Mouse (Mus musculus) limb, embryonic 11.5 days (tissue): Measurements from ENCODE around the gene Glyat. TPM values are rescaled to one million over a fixed set of nuclear protein-coding genes. Genes with fewer than 3 reads are reported as not detected.
"Not testable (repeated sequence)": the region's sequence is repeated elsewhere in the genome, so short reads cannot be mapped to it uniquely, and the experiment has no call there.

Source experiments
- ATAC-seq: fragments of 200-750 bp; cut with Nextera tagmentation; 2 replicates; pipeline ENCODE4 v1.8.0; 2017; ENCODE audit warnings: low read depth; ENCODE audit not compliant: insufficient number of reproducible peaks, low FRiP score, low TSS enrichment
- DNase-seq: peaks from one replicate; pipeline ENCODE4 v3.0.0-alpha.2; 2015; ENCODE audit warnings: low spot score
- H3K27ac ChIP-seq: fragments of 300-500 bp; sonication (generic); replicated peaks from 2 replicates; pipeline ENCODE4 v1.5.1; 2014; ENCODE audit warnings: low read depth, mild to moderate bottlenecking, low read length
- H3K27me3 ChIP-seq: fragments of 300-500 bp; sonication (generic); 2 replicates; pipeline ENCODE4 v1.6.1; 2014; ENCODE audit warnings: mild to moderate bottlenecking, low read length, mixed read lengths; ENCODE audit not compliant: control insufficient read depth, insufficient read depth
- H3K36me3 ChIP-seq: fragments of 300-500 bp; sonication (generic); 2 replicates; pipeline ENCODE4 v1.6.1; 2014; ENCODE audit warnings: mild to moderate bottlenecking, low read length, moderate library complexity, mixed read lengths; ENCODE audit not compliant: control insufficient read depth, insufficient read depth
- H3K4me1 ChIP-seq: fragments of 300-500 bp; sonication (generic); 2 replicates; pipeline ENCODE4 v1.6.1; 2014; ENCODE audit warnings: low read length, mixed read lengths; ENCODE audit not compliant: control insufficient read depth, insufficient read depth
- H3K4me2 ChIP-seq: fragments of 300-500 bp; sonication (generic); 2 replicates; pipeline ENCODE4 v1.6.1; 2014; ENCODE audit warnings: low read depth, mild to moderate bottlenecking, moderate library complexity; ENCODE audit not compliant: severe bottlenecking
- H3K4me3 ChIP-seq: fragments of 300-500 bp; sonication (generic); 2 replicates; pipeline ENCODE4 v1.5.1; 2014; ENCODE audit warnings: low read depth, low read length
- H3K9ac ChIP-seq: fragments of 300-500 bp; sonication (generic); 2 replicates; pipeline ENCODE4 v1.6.1; 2014; ENCODE audit warnings: mild to moderate bottlenecking, low read length
- H3K9me3 ChIP-seq: fragments of 300-500 bp; sonication (generic); 2 replicates; pipeline ENCODE4 v1.6.1; 2016; ENCODE audit warnings: low read length; ENCODE audit not compliant: control insufficient read depth
- WGBS: fragments of 180-500 bp; shearing (Covaris S2); extraction: QIAGEN DNeasy Blood & Tissue Kit; methylation state at CpG from one replicate; pipeline ENCODE4 v1.1.7; 2014; 5-methylcytosine and 5-hydroxymethylcytosine counted together
- polyA plus RNA-seq: library from polyadenylated mRNA; unstranded; fragments of >200 nt; fragmentation: Nextera tagmentation; extraction: Ambion mirVana; gene quantifications from 2 replicates; pipeline ENCODE4 v1.2.1, GENCODE M21; 2014

Glyat gene
- polyA plus RNA-seq, 1 experiment from 2014 or later = not detected

DNA sequence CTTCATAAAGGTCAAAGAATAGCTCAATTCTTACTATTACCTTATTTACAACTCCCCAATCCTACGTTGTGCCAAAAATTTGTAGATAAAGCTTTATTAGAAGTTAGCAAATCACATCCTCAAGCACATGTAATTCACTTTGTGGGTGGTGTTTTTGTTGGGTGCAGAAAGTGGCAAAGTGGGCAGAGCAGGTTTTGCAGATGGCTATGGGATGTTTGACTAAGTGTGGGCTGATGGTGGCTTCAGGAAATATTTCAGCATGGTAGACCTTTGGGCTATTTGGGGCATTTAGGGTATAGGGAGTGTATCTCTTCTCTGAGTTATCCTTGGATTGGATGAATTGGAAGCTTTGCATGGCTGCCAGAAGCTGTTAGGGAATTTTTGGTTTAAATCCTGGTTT is 33.0 kb downstream of the Glyat start:
- H3K9ac ChIP-seq = no peak overlapping the region
- no peaks in the 10 kb centered on the region for H3K36me3 ChIP-seq
- no peaks in the 10 kb centered on the region for H3K27me3 ChIP-seq
- DNase-seq (no peak), ATAC-seq (no peak)
- H3K4me2 ChIP-seq = no peak overlapping the region
- no peak overlapping the region for H3K4me3 ChIP-seq
- H3K27ac ChIP-seq = no peak overlapping the region
- 77% methylated on average over 1 of the region's 1 CpGs for WGBS
- H3K4me1 ChIP-seq = no peaks in the 10 kb centered on the region
- H3K9me3 ChIP-seq = no peaks in the 10 kb centered on the region; the same call in 1 of the 2 replicates

DNA sequence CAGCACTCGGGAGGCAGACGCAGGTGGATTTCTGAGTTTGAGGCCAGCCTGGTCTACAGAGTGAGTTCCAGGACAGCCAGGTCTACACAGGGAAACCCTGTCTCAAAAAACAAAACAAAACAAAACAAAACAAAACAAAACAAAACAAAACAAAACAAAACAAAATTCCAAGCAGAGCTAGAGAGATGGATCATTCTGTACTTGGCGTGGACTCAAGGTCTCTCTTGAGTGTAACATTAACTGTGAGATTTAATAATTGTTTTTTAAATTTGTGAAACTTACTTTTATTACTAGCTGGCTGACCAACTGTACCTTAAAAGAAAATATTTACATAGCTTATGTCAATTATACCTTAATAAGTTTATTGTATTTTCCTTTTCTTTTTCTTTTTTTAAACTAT is 35.5 kb downstream of the Glyat start:
- H3K4me3 ChIP-seq, H3K4me2 ChIP-seq, H3K27ac ChIP-seq, DNase-seq, ATAC-seq, H3K4me1 ChIP-seq, H3K36me3 ChIP-seq, H3K9ac ChIP-seq, H3K9me3 ChIP-seq, H3K27me3 ChIP-seq: not testable (repeated sequence)
- WGBS = 96% methylated on average over 3 of the region's 3 CpGs

DNA sequence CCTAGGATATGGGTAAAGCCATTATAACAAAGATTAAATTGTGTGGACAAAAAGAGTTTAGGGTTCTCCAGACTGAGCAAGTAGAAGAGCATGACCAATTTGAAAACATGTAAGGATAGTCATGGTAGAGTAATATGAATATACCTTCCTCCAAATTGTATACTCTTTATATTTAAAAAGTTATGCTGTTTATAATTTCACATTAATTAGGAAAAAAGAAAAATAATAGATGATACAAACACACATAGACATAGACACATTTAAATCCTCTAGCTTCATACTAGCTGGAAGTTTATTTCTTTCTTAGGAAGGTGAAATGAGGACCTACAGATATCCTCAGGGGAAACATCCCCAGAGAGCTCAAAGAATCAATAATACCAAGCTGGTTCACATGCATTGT is 37.0 kb downstream of the Glyat start, which contains the start of gene Olfr1442:
Gene Olfr1442, plus strand, starts transcription at position 301 of the 400 bp plus-strand sequence.
- H3K36me3 ChIP-seq = no peaks in the 10 kb centered on the region
- H3K4me3 ChIP-seq = no peak within 1 kb of the TSS
- no peak within 1 kb of the TSS for H3K9ac ChIP-seq

DNA sequence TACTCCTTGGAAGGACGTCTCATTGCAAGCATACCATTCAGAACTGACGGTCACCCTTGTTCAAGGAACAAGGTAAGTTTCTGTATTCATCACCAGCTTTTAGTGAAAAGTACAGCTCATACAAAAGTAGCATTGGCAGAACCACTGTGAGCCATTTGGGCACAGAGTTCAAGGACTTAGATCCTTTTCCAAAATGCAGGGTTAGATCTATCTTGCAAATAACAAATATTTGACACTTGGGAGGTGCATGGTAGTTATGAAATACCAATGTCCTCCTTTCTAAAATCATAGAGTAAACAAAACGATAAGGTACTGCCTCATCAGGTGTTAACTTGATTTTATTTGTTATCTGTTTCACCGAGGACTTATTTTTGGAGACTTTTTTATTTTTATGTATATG is 37.9 kb downstream of the Glyat start:
- WGBS = 81% methylated on average over 4 of the region's 4 CpGs
- H3K27me3 ChIP-seq = no peaks in the 10 kb centered on the region
- no peaks in the 10 kb centered on the region for H3K4me1 ChIP-seq
- H3K9ac ChIP-seq = no peak overlapping the region
- DNase-seq (no peak), ATAC-seq (no peak)
- H3K36me3 ChIP-seq = no peaks in the 10 kb centered on the region
- H3K4me3 ChIP-seq = no peak overlapping the region
- H3K27ac ChIP-seq = no peak overlapping the region
- no peak overlapping the region for H3K4me2 ChIP-seq
- H3K9me3 ChIP-seq = no peaks in the 10 kb centered on the region

More for the DNA sequence above, 37.0 kb downstream of the Glyat start, which contains the start of gene Olfr1442:
- H3K9me3 ChIP-seq = no peaks in the 10 kb centered on the region
- ATAC-seq = no peak
- DNase-seq = no peak
- H3K27ac ChIP-seq = no peak within 1 kb of the TSS
- no peaks in the 10 kb centered on the region for H3K27me3 ChIP-seq
- no peaks in the 10 kb centered on the region for H3K4me1 ChIP-seq
- no peak within 1 kb of the TSS for H3K4me2 ChIP-seq

DNA sequence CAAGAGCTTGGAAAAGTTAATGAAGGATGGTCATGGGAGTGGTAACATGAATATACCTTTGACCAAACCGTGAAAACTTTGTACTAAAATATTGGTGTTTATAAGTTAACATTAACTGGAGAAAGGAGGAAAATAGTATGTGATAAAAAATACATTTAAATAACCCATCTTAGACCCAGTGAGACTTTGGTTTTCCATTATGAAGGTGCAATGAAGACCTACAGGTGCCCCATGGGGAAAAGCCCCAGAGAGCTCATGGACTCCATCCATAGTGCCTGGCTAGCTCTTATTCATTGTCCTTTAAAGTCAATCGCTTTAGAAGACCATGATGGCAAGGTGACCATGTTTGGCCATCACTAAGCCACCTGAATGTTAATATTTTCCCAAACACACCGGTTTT is 44.7 kb downstream of the Glyat start, which contains the start of gene Olfr1443:
Gene Olfr1443, plus strand, starts transcription at position 301 of the 400 bp plus-strand sequence.
- Histone ChIP-seq H3K36me3 (no peaks in the 10 kb centered on the region), H3K9ac (no peak within 1 kb of the TSS), H3K9me3 (no peaks in the 10 kb centered on the region; the same call in 1 of the 2 replicates), H3K27ac (no peak within 1 kb of the TSS), H3K27me3 (no peaks in the 10 kb centered on the region), H3K4me2 (no peak within 1 kb of the TSS), H3K4me3 (no peak within 1 kb of the TSS), H3K4me1 (no peaks in the 10 kb centered on the region)
- DNase-seq = no peak
- WGBS = 68% methylated on average over 3 of the region's 3 CpGs
- ATAC-seq = no peak

DNA sequence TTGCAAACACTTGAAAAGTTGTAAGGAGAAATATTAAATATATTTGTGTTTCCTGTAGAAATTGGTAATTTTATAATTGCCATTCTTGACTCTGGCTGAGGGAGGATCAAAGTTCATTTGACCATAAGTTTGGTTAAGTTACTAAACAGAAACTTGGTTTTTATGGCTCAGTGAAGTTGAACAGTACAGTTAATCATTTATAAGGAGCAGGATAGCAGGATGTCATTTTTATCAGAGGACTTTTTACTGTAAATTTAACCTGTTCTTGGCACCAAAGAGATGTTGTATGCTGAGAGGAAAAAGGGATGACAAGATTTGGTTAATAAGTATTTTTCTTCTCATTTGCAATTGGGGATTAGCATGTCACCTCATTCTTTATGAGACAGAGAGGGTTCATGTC is 51.5 kb downstream of the Glyat start:
- no peak for DNase-seq
- Histone ChIP-seq H3K27ac (no peak overlapping the region), H3K27me3 (no peaks in the 10 kb centered on the region), H3K9ac (no peak overlapping the region), H3K4me1 (no peaks in the 10 kb centered on the region), H3K4me2 (no peak overlapping the region), H3K4me3 (no peak overlapping the region), H3K9me3 (no peaks in the 10 kb centered on the region), H3K36me3 (no peaks in the 10 kb centered on the region)
- no peak for ATAC-seq

DNA sequence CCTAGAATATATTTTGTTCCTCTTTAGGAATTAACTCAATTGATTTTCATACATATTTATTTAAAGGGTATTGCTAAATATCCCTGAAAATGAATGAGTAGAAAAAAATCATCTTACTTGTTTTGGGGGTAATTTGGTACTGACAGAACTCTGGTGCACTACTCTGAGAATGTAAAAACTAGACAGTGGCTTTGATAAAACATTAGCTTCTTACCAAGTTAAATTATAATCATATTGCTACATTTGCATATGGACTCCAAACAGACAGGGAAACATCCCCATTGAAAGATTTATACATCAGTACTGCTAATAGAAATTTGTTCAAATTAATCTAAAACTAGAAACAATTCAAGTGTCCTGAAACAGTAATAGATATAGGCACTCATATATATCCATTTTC is 52.1 kb downstream of the Glyat start:
- Histone ChIP-seq H3K4me1 (no peaks in the 10 kb centered on the region), H3K4me3 (no peak overlapping the region), H3K27me3 (no peaks in the 10 kb centered on the region), H3K36me3 (no peaks in the 10 kb centered on the region), H3K9me3 (no peaks in the 10 kb centered on the region), H3K9ac (no peak overlapping the region), H3K27ac (no peak overlapping the region), H3K4me2 (no peak overlapping the region)
- ATAC-seq (no peak), DNase-seq (no peak)

DNA sequence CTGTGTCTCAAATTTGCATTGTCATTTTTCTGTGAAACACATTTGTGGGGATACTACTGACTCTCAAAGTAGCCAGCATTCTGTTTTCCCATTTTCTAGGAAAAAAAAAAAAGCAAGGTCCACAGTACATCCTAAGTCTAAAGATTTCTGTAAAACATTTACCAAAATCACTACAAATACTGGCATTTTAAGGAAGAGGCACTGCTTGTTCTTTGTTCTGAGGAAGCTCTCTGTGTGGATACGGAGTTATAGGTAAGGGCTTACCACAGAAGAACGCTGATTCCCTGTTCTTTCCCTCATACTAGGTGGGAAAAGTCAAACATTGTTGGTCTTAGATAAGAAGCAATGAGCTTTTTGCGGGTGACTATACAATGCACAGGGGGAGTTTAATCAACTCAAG is 62.5 kb downstream of the Glyat start, which contains the start of gene Keg1:
Gene Keg1, plus strand, starts transcription at position 197 of the 400 bp plus-strand sequence.
- WGBS = 79% methylated on average over 3 of the region's 3 CpGs
- no peak for ATAC-seq
- Histone ChIP-seq H3K27ac (no peak within 1 kb of the TSS), H3K4me3 (no peak within 1 kb of the TSS), H3K4me2 (no peak within 1 kb of the TSS), H3K36me3 (no peaks in the 10 kb centered on the region), H3K9ac (no peak within 1 kb of the TSS), H3K9me3 (no peaks in the 10 kb centered on the region), H3K27me3 (no peaks in the 10 kb centered on the region), H3K4me1 (no peaks in the 10 kb centered on the region)
- no peak for DNase-seq

DNA sequence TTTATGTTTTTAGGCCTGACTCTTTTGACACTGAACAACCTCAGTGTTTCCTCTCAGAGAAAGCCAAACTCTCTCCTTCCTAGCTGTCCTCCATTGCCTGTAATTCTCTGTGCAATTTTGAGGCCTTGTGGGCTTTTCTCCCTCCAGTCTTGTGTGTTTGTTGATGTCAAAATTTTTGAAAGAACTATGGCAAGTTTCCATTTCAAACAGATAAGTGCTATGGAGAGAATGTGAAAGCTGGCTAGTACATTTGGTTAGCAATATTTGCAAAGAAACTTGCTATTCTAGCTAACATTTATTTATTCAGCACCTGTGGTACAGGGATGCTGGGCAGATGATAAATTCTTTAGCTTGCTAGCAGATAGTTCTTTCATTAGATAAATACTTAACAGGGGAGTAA is 63.1 kb downstream of the Glyat start:
- Histone ChIP-seq H3K9me3 (no peaks in the 10 kb centered on the region), H3K4me2 (no peak overlapping the region), H3K27me3 (no peaks in the 10 kb centered on the region), H3K27ac (no peak overlapping the region), H3K36me3 (no peaks in the 10 kb centered on the region), H3K4me1 (no peaks in the 10 kb centered on the region), H3K9ac (no peak overlapping the region), H3K4me3 (no peak overlapping the region)
- no peak for DNase-seq
- no peak for ATAC-seq
